Mouse (Mus musculus): Measurements from ENCODE around the gene Olfr1392. TPM values are rescaled to one million over a fixed set of nuclear protein-coding genes. Genes with fewer than 3 reads are reported as not detected.
A peak's percentile ranks its signal among the peaks of the same experiment; 100 is the strongest.
"Not testable (repeated sequence)": the region's sequence is repeated elsewhere in the genome, so short reads cannot be mapped to it uniquely, and the experiment has no call there.

Gene Olfr1392
- polyA plus RNA-seq, 1 experiment from 2014 or later, result not detected

- Histone ChIP-seq H3K4me3 (replicated peaks) (no peak overlapping the region), H3K9ac (no peak overlapping the region), H3K4me1 (replicated peaks) (peaks cover 27% of the 10 kb centered on the region), H3K36me3 (replicated peaks) (peaks cover 37% of the 10 kb centered on the region), H3K9me3 (replicated peaks) (no peaks in the 10 kb centered on the region), H3K27me3 (no peaks in the 10 kb centered on the region), H3K4me2 (no peak overlapping the region), H3K27ac (replicated peaks) (peak overlapping the region; percentile 53; the same call in 1 of the 2 replicates)
- ATAC-seq (ENCODE audit: insufficient read depth), result no peak
- 77% methylated on average over 10 of the region's 10 CpGs for WGBS (ENCODE audit: insufficient replicate concordance)
Measured at GRCm38 (mm10) chr11:49267316-49267715, 17.8 kb upstream of the Olfr1392 start.

DNA sequence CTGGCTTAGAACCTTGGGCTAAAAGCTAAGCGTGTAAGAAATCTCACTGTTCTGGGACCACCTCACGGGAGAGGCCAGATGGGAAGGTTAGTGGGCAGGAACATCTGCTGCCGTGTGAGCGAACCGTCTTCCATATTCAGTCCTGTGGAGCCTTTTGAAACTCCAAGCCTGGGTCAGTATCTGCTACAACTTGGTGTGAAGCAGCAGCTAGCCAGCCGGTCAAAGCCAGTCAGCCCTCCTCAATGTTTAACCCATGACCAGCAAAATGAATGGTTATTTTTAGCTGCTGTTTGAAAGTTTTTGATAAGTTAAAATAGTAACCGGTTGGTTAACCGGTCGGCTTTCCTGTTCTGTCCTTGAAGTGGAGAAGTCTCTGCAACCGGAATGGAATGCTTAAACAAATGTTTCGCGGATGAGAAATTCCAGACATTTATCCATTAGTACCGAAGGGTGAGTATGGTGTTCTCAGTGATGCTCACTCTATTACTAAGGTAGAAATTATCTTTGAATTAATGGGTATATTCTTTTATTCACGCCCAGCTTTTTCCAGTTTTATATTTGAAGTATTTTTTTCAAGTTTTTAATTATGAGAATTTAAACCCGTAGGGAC lies 17.0 kb upstream of the Olfr1392 start:
- 71% methylated on average over 15 of the region's 15 CpGs for WGBS (ENCODE audit: insufficient replicate concordance)
- Histone ChIP-seq H3K27ac (replicated peaks) (peak overlapping the region; percentile 11; the same call in 1 of the 2 replicates), H3K9ac (no peak overlapping the region), H3K4me1 (replicated peaks) (peaks cover 27% of the 10 kb centered on the region), H3K9me3 (replicated peaks) (no peaks in the 10 kb centered on the region), H3K27me3 (no peaks in the 10 kb centered on the region), H3K4me2 (no peak overlapping the region), H3K36me3 (replicated peaks) (peaks cover 30% of the 10 kb centered on the region), H3K4me3 (replicated peaks) (no peak overlapping the region)
- ATAC-seq (ENCODE audit: insufficient read depth), result no peak

- H3K9me3 ChIP-seq (replicated peaks), result no peaks in the 10 kb centered on the region
- H3K4me3 ChIP-seq (replicated peaks), result no peak overlapping the region
- no peak overlapping the region for H3K27ac ChIP-seq (replicated peaks)
- no peak overlapping the region for H3K9ac ChIP-seq
- no peaks in the 10 kb centered on the region for H3K27me3 ChIP-seq
- no peak overlapping the region for H3K4me2 ChIP-seq
- H3K4me1 ChIP-seq (replicated peaks), result peaks cover 18% of the 10 kb centered on the region
- peaks cover 13% of the 10 kb centered on the region for H3K36me3 ChIP-seq (replicated peaks)
- 68% methylated on average over 9 of the region's 9 CpGs for WGBS (ENCODE audit: insufficient replicate concordance)
- ATAC-seq (ENCODE audit: insufficient read depth), result no peak
Measured at GRCm38 (mm10) chr11:49269761-49270160, 15.3 kb upstream of the Olfr1392 start.

DNA sequence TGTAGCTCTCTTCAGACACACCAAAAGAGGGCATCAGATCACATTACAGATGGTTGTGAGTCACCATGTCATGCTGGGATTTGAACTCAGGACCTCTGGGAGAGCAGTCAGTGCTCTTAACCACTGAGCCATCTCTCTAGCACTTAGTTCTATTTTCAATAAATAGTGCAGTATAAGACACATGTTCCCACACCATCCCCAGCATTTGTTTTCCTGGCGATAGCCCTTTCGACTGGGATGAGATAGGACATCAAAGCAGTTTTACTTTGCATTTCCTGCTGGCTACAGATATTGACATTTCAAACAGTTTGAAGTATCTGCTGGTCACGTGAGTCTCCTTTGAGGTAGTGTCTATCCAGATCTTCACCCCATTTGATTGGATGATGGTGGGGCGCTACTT lies 14.7 kb upstream of the Olfr1392 start:
- H3K4me1 ChIP-seq (replicated peaks), result peaks cover 18% of the 10 kb centered on the region
- no peaks in the 10 kb centered on the region for H3K9me3 ChIP-seq (replicated peaks)
- no peak overlapping the region for H3K27ac ChIP-seq (replicated peaks)
- H3K36me3 ChIP-seq (replicated peaks), result 0 out of 2 replicates have a peak, but pooled peaks cover 7% of the 10 kb centered on the region
- no peaks in the 10 kb centered on the region for H3K27me3 ChIP-seq
- no peak for ATAC-seq (ENCODE audit: insufficient read depth)
- H3K4me3 ChIP-seq (replicated peaks), result no peak overlapping the region
- 69% methylated on average over 4 of the region's 4 CpGs for WGBS (ENCODE audit: insufficient replicate concordance)
- H3K9ac ChIP-seq, result no peak overlapping the region
- H3K4me2 ChIP-seq, result no peak overlapping the region

DNA sequence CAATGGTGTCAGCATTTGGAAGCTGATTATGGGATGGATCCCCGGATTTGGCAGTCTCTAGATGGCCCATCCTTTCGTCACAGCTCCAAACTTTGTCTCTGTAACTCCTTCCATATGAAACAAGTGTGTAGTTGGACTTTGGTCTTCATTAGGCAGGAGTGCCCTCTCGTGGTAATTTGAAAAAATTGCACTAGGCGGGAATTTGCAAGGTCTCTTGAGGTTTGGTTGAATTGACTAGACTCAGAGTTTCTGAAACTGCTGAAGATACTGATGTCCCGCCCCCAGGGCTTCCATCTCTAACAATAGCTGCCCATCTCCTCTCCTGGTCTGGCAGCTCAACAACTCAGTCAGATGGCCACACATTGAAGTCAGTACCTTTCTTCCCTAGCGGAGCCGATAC lies 13.7 kb upstream of the Olfr1392 start:
- no peak for ATAC-seq (ENCODE audit: insufficient read depth)
- H3K4me2 ChIP-seq, result no peak overlapping the region
- WGBS (ENCODE audit: insufficient replicate concordance), result 29% methylated on average over 7 of the region's 7 CpGs

GRCm38 (mm10) chr11:49273834-49274519 lies 11.1 kb upstream of the Olfr1392 start:
- Histone ChIP-seq H3K9ac (no peak overlapping the region), H3K4me1 (replicated peaks) (no peaks in the 10 kb centered on the region), H3K27ac (replicated peaks) (no peak overlapping the region), H3K27me3 (no peaks in the 10 kb centered on the region), H3K4me2 (no peak overlapping the region), H3K4me3 (replicated peaks) (no peak overlapping the region), H3K9me3 (replicated peaks) (no peaks in the 10 kb centered on the region), H3K36me3 (replicated peaks) (no peaks in the 10 kb centered on the region)
- WGBS (ENCODE audit: insufficient replicate concordance), result 53% methylated on average over 11 of the region's 11 CpGs
- ATAC-seq (ENCODE audit: insufficient read depth), result no peak

More for the DNA sequence above, 13.7 kb upstream of the Olfr1392 start:
- no peaks in the 10 kb centered on the region for H3K27me3 ChIP-seq
- H3K9me3 ChIP-seq (replicated peaks), result no peaks in the 10 kb centered on the region
- H3K4me1 ChIP-seq (replicated peaks), result peaks cover 12% of the 10 kb centered on the region
- H3K9ac ChIP-seq, result no peak overlapping the region
- no peak overlapping the region for H3K27ac ChIP-seq (replicated peaks)
- no peak overlapping the region for H3K4me3 ChIP-seq (replicated peaks)
- H3K36me3 ChIP-seq (replicated peaks), result 0 out of 2 replicates have a peak, but pooled peaks cover under 1% of the 10 kb centered on the region

GRCm38 (mm10) chr11:49278222-49278621 lies 6.9 kb upstream of the Olfr1392 start, which contains the start of gene Olfr1393:
Gene Olfr1393, plus strand, starts transcription at chr11:49278304.
- H3K27me3 ChIP-seq, result no peaks in the 10 kb centered on the region
- H3K4me3 ChIP-seq (replicated peaks), result no peak within 1 kb of the TSS
- no peaks in the 10 kb centered on the region for H3K36me3 ChIP-seq (replicated peaks)
- 21% methylated on average over 3 of the region's 3 CpGs for WGBS (ENCODE audit: insufficient replicate concordance)
- no peak within 1 kb of the TSS for H3K27ac ChIP-seq (replicated peaks)
- H3K4me2 ChIP-seq, result no peak within 1 kb of the TSS
- H3K9me3 ChIP-seq (replicated peaks), result no peaks in the 10 kb centered on the region
- H3K4me1 ChIP-seq (replicated peaks), result no peaks in the 10 kb centered on the region
- no peak within 1 kb of the TSS for H3K9ac ChIP-seq
- no peak for ATAC-seq (ENCODE audit: insufficient read depth)

DNA sequence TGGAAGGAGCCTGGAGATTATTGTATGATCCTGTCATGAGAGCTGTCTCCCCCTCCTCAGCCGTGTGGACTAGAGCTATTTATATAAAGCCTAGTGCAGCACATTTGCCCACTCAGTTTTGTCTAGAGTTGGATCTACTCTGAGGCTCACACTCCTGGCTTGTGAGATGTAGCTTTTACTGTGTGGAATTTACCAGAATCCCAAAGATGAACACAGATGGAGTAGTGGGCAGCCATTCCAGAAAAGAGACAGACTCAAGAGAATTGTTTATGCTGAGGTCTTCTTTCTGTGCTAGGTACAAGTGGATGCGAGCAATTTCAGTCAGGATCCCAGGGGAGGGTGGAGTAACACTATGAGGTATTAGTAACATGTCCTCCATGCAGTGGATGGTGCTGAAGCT lies 2.2 kb downstream of the Olfr1392 start:
- ATAC-seq (ENCODE audit: insufficient read depth), result no peak
- no peaks in the 10 kb centered on the region for H3K4me1 ChIP-seq (replicated peaks)
- no peaks in the 10 kb centered on the region for H3K9me3 ChIP-seq (replicated peaks)
- no peak overlapping the region for H3K27ac ChIP-seq (replicated peaks)
- no peaks in the 10 kb centered on the region for H3K36me3 ChIP-seq (replicated peaks)
- H3K27me3 ChIP-seq, result no peaks in the 10 kb centered on the region
- H3K9ac ChIP-seq, result no peak overlapping the region
- no peak overlapping the region for H3K4me3 ChIP-seq (replicated peaks)
- WGBS (ENCODE audit: insufficient replicate concordance), result 49% methylated on average over 2 of the region's 2 CpGs
- H3K4me2 ChIP-seq, result no peak overlapping the region

GRCm38 (mm10) chr11:49292777-49293176 lies 7.7 kb downstream of the Olfr1392 start:
- Histone ChIP-seq H3K9ac (no peak overlapping the region), H3K36me3 (replicated peaks) (no peaks in the 10 kb centered on the region), H3K9me3 (replicated peaks) (no peaks in the 10 kb centered on the region), H3K4me3 (replicated peaks) (no peak overlapping the region), H3K27ac (replicated peaks) (no peak overlapping the region), H3K4me1 (replicated peaks) (no peaks in the 10 kb centered on the region), H3K4me2 (no peak overlapping the region), H3K27me3 (no peaks in the 10 kb centered on the region)
- 62% methylated on average over 3 of the region's 3 CpGs for WGBS (ENCODE audit: insufficient replicate concordance)
- ATAC-seq (ENCODE audit: insufficient read depth), result no peak

DNA sequence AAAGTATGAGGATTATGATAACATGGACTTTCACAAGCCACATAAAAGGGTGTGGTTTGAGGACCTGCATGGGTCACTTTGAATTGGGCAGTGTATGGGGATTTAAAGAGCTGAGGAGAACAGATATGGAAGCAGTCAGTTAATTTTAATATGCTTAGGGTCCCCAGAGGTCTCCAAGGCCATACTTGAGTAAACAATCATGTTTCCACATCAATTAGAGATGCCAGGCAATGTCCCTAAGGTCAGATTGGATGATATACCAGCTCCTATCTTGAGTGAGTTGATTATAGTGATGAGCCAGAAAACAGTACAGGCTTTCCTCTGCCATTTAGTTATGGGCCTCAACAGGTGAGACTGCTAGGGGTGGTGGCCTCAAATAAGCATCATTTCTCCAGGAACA lies 19.4 kb downstream of the Olfr1392 start, which contains the start of gene Olfr10:
TSS of gene Olfr10 (plus strand) at position 301 of the 400 bp plus-strand sequence.
- Histone ChIP-seq H3K9me3 (replicated peaks) (no peaks in the 10 kb centered on the region), H3K9ac (no peak within 1 kb of the TSS), H3K27ac (replicated peaks) (no peak within 1 kb of the TSS), H3K27me3 (no peaks in the 10 kb centered on the region), H3K36me3 (replicated peaks) (no peaks in the 10 kb centered on the region), H3K4me2 (no peak within 1 kb of the TSS), H3K4me1 (replicated peaks) (no peaks in the 10 kb centered on the region), H3K4me3 (replicated peaks) (no peak within 1 kb of the TSS)
- no peak for ATAC-seq (ENCODE audit: insufficient read depth)

GRCm38 (mm10) chr11:49308547-49308946 lies 23.5 kb downstream of the Olfr1392 start:
- H3K27me3 ChIP-seq; H3K9me3 ChIP-seq (replicated peaks); ATAC-seq (ENCODE audit: insufficient read depth); H3K27ac ChIP-seq (replicated peaks); H3K36me3 ChIP-seq (replicated peaks); H3K4me3 ChIP-seq (replicated peaks); H3K4me2 ChIP-seq; H3K9ac ChIP-seq; H3K4me1 ChIP-seq (replicated peaks): not testable (repeated sequence)
- 48% methylated on average over 5 of the region's 5 CpGs for WGBS (ENCODE audit: insufficient replicate concordance)

All from liver, embryonic 15.5 days (tissue).